Mouse (Mus musculus) cerebellum, adult 11-12 months (tissue): ENCODE data around the gene Gm527.

ENCODE experiments used
- DNase-seq: peaks from one replicate; pipeline ENCODE4 v3.0.0; 2022

Gene Gm527

GRCm38 (mm10) chr12:64917578-64918471, at the start of gene Gm527:
TSS of gene Gm527 (plus strand) at chr12:64917906.
- peak; percentile 95 for DNase-seq

GRCm38 (mm10) chr12:64871103-64871502, 46.6 kb upstream of the Gm527 start:
- DNase-seq = no peak

DNA sequence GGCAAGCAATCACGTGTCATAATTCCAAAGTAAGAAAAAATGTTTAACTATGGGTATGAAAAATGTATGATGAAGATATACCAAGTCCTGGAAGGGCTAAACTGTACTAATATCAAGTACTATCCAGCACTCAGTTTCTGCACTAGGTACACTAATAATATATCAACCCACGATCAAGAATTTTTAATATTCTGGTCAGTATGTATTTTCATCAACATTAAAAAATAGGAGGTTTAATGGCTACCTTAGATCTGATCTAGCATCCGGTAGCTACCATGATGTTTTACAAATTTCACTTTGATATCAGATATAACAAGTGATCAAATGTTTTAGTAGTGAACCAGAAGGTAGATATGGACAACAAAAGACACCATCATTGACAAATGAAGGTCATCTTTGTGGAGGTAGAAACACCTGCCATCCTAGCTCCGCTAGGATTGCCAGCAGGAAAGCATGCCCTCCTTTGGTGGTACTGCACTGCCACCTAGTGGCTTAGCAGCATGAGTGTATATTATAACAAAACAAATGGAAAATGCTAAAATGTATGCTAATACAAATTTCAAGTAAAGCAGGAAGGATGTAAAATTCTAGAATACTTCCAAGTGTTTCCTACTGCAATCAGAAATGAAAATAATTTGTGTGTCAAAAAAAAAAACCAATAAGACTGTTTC, 20.5 kb upstream of the Gm527 start:
- peak; percentile 14 for DNase-seq

DNA sequence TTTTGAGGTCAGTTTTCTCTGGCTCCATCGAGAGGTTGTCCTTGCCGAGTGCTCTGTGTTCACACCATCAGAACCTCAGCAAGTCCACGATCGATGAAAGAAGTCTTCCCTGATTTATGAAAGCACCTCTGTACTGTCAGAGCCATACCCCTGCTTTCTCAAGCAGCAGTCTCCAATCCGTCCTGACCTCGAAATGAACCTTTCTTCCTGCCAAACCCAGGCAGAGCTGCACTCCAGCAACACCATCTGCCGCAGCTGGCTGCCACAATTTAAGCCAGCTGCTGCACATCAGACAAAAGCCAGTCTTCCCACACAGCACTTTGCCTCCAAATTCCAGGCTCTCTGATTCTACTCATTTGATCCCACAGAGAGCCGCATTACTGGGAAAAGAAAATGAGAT, 15.2 kb upstream of the Gm527 start:
- DNase-seq = no peak

GRCm38 (mm10) chr12:64903186-64903585, 14.5 kb upstream of the Gm527 start:
- DNase-seq = no peak

- DNase-seq = no peak
Measured at GRCm38 (mm10) chr12:64912996-64913395, 4.7 kb upstream of the Gm527 start.

- DNase-seq = no peak
Measured at GRCm38 (mm10) chr12:64916735-64917134, 971 bp upstream of the Gm527 start.

- no peak for DNase-seq
Measured at GRCm38 (mm10) chr12:64937493-64937892, 19.8 kb downstream of the Gm527 start.

DNA sequence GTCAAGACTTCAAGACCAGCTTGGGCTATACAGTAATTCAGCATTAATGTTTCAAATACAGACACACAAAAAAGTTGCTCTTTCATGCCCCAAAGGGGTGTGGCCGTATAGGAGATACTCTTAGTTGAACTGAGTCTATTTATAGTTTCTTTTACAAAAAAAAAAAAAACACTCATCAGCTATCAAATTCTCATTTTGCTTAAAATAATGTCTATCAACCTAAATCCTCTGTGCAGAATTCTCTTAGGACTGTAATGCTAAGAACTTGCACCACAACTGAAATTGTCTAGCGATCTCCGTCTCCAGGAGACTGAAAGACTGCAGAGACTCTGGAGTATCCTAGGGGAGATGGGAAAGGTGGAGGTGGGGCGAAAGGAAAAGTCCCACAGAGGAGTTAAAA, 46.9 kb downstream of the Gm527 start:
- DNase-seq = no peak

DNA sequence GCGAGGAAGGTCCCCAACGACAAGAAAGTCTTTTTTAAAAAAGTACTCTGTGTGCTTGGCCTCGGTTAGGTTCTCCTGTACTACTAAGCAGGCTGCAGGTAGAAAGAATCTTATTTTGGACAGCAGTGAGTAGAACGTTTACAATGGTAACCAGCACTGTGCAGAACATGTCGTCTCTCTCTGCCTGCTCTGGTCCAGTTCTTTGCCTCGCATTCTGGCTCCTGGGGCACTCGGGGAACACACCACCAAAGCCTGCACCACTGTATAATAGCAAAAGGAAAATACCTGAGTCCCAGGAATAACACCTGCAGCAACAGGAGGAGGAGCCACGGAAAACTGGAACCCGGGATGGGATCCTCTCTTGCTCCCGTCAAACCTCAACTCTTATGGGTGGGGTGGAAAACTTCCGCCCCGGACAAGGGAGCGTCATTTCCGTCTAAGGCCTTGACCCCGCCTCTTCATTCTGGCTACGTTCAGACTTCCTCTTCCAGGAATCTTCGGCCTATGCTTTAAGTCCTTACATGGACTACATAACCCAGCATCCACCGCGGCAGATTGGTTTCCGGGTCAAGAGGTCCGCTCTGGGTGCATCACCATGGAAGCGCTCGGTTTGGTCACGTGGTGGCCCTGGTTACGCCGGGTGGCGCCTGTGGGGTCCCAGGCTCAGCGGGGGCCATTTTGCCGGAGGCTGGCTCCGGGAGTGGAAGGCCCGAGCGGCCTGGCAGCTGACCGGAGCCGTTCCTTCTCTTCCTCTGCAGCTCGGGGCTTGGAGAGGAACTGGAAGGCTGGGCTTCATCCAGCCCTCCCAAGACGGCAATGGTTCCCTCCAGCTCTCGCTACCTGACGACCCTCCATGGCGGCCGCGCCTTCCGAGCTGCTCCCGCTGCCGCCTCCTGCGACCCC, 47.7 kb downstream of the Gm527 start, which contains the start of the genes Klhl28 and Togaram1:
Klhl28 (minus strand) TSS at position 411 of the 903 bp plus-strand sequence.
Togaram1 (plus strand) TSS at position 681 of the 903 bp plus-strand sequence.
- peak; percentile 98 for DNase-seq

DNA sequence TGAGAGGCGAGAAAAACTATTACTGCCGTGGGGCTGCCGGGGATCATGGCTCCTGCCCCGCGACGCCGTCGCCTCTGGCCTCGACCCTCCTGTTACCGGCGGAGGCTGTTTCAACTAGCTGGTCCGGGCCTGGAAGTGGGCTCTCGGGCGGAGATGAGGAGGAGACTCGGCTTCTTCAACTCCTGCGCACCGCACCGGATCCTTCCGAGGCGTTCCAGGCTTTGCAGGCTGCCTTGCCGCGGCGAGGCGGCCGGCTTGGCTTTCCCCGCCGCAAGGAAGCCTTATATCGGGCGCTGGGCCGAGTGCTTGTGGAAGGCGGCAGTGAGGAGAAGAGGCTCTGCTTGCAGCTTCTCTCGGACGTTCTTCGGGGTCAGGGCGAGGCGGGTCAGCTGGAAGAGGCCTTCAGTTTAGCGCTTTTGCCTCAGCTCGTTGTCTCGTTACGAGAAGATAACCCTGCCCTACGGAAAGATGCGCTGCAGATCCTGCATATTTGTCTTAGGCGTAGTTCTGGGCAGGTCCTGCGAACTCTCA, 48.5 kb downstream of the Gm527 start:
- peak; percentile 61 for DNase-seq

GRCm38 (mm10) chr12:64966652-64967435, 49.1 kb downstream of the Gm527 start:
- DNase-seq = no peak

GRCm38 (mm10) chr12:64967470-64967869, 49.8 kb downstream of the Gm527 start:
- DNase-seq = peak; percentile 16

DNA sequence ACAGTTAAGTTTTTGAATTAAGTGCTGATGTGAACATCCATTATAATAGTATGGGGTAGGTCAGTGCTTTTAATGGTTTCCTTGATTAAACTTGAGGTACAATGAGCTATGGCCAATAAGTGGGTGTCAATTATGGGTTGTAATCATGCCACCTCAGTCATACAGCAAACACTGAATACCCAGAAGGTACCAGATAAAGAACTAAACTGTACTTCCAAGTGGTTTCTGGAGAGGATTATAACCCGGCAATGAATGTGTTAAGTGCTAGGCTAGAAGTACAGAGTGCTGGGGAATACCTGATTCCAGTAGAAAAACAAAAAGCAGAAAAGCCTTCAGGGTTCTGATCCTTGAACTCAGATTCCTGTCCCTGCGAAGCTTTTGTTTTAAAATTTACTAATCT, 50.4 kb downstream of the Gm527 start:
- DNase-seq = no peak

- no peak for DNase-seq
Measured at GRCm38 (mm10) chr12:64971399-64971798, 53.7 kb downstream of the Gm527 start.

GRCm38 (mm10) chr12:64972063-64972462, 54.4 kb downstream of the Gm527 start:
- DNase-seq = no peak
